Mouse (Mus musculus) CD4-positive naive resting alpha-beta T cell, adult 76 days (primary cell): ENCODE measurements around the gene Ilk. TPM values are rescaled to one million over a fixed set of nuclear protein-coding genes. Genes with fewer than 3 reads are reported as not detected.

Source experiments
- total RNA-seq: library from RNA; stranded (reverse); gene quantifications from one replicate; pipeline ENCODE4 v1.2.4, GENCODE M21; 2023

Gene Ilk
- 91.8 TPM for total RNA-seq

DNA sequence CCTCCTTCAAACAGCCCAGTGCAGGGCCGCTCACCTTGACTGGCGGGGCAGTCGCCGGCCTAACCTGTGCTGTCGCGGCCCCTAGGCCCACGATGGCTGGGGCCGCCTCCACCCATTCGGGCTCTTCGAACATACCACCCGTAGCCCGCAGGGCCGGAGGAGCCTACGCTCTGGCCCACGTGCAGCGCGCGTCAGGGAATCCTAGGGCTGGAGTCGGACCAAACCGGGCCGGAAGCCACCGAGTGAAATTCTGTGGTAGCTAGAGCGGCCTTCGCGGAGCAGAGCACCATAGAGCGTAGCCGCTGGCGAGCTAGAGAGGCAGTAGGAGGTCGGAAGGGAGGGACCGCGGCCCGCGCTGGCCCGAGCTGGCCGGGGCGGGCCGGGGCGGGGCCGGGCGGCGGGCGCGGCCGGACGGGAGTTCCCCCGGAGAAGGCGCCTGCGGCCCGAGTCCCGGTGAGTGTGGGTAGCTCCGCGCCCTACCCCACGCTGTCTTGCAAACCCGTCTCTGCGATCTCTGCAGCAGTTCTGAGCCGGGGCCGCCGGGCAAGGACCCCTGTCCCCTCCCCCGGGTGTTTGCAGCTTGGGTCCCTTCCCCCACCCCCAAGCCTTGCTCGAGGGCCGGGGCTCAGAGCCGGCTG, at the start of gene Ilk:
Gene Ilk (plus strand): TSS at position 329 of the 638 bp plus-strand sequence.

DNA sequence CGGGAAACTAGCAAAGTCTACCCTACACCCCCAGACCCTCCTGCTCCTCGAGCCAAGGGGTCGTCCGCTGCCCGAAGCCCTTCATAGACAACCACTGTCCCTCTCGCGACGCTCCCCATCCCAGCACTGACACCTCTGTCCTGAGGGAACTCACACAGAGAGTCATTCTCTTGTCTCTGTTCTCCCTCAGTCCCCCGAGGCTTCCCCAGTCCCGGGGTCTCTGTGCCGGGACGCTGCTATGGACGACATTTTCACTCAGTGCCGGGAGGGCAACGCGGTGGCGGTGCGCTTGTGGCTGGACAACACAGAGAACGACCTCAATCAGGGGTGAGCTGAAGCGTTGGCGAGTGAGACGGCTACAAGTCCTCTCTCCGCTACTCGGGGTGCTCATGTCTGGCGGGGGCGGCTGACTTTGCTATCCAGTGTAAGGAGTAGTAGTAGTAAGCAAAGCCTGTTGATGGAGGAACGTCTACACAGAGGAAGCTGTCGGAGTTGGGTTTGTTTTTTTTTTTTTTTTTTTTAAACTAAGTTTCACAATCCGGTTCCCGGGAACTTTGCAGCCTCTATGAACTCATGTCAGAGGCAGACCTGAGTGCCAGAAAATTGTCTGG, 624 bp downstream of the Ilk start, which contains the start of gene Rrp8:
Gene Rrp8 (minus strand): TSS at position 475 of the 611 bp plus-strand sequence.

DNA sequence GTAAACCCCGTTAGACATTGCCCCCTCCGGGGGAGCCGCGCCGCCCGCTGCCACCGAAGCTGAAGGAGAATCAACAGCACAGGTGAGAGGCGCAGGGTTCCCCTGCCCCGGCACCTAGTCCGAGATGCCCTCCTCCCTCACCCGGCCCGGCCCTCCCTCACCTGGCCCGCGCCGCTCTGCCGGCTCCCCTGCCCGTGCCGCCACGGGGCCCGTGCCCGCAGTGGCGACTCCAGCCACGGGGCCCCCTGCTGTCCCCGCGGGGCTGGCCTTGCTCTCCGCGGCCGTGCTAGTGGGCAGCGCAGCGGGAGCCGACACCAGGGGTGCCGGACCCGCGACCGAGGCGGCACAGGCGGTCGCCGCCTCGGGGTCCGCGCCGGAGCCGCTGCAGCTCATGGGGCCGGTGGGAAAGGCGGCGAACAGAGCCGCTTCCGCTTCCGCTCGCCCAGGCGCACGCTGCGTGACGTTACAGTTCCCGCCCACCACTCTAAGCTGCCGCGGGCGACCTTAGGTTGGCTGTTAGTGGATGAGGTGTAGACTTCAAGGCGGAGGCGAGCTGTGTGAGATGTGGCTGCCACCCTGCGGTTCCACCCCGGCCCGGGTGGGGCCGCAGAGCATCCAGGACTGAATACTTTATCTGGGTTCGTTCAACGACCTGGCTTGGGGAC, 7.7 kb downstream of the Ilk start, which contains the start of gene Taf10:
Gene Taf10 (minus strand): TSS at position 436 of the 665 bp plus-strand sequence.

DNA sequence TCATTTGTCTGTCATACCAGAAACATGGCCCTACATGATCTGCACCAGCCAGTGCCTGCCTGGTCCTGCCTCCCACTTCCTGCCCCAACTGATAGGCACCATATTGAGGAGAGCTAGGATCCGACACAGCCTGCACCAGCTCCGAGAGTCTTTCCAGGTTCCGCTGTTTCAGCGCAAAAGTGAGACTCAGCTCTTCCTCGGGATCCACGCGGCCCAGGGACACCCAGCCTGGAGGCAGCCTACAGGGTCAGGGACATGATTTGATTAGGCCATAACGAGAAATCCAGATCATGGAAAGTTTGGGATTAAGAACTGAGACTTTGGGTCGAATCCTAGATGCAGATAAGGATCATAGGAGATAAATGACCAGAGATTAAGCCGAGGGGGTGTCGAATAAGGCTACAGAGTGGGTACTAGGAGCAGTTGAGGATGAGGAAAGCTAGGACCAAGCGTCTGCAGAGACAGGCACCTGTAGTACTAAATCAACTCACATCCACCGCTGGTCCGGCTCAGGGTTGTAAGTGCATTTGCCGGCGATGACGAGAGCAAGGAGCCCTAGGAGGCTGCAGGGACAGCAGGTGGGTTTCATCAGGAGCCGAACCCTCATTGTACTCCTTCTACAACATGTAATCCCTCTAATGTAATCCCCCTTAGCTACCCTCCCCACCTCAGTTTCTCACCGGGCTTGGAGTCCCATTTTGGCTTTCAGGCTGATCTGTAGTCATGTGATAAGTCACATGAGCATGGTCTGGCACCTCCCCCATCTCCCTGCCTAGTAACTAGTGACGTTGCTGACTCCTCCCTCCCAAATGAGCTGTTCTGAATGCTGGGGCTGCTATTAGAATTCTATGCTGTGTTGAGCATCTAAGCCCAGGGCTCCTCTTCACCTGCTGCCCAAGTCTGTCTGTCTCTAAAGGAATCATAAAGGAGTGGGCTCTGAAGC, 15.4 kb downstream of the Ilk start, which contains the start of gene Tpp1:
Gene Tpp1 (minus strand): TSS at position 745 of the 943 bp plus-strand sequence.

DNA sequence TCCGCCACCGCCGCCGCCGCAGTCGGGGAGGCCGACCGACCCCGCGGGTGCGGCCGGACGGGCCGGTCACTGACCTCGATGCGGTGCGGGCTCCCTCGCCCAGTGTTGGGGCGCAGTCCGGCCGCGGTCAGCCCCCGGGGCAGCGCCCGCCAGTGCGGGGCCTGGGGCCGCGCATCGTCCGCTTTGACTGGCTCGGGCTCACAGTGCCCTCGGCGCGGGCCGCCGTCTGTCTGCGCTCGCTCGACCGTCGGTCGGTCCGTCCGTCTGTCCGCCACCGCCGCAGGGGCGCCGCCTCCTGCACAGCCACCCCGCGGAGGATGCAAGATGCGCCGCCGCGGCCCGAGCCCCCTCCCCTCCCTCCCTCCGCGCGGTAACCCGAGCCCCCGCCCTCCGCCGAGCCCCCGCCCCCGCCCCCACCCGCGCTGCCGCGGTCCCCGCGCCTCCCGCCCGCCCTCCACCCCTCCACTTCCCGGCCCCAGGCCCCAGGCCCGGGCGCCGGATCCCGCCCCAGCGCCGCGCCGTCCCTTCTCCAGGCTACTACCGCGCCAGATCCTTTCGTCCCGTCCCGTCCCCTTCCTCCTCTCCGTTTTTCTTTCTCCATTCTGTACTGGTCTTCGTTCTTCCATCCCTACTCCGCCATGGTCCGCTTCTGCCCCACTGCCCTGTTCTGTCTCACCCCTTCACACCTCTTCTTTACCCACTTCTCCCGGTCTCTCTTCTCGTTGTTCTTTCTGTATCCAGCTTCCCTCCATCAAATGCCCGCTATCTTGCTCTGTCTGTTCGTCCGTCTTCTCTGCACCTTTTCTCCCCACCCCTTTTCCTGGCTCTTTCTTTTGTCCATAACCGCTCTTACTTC, 51.1 kb downstream of the Ilk start, which contains the start of gene Dchs1:
Gene Dchs1 (minus strand): TSS at position 370 of the 856 bp plus-strand sequence.

Other genes starting within 250 kb of the Ilk start
- 16.9 TPM for gene Smpd1, start 182.2 kb upstream of the Ilk start, total RNA-seq
- gene Apbb1, start 154.9 kb upstream of the Ilk start, total RNA-seq, result 2.1 TPM
- not detected for gene Hpx, start 136.5 kb upstream of the Ilk start, total RNA-seq
- 16.6 TPM for gene Trim3, start 103.0 kb upstream of the Ilk start, total RNA-seq
- 54.6 TPM for gene Timm10b, start 96.5 kb upstream of the Ilk start, total RNA-seq
- 34.6 TPM for gene Arfip2, start 96.2 kb upstream of the Ilk start, total RNA-seq
- 6.8 TPM for gene Gm45799, start 96.0 kb upstream of the Ilk start, total RNA-seq
- 2.9 TPM for gene Dnhd1, start 85.8 kb upstream of the Ilk start, total RNA-seq
- gene Rrp8, start 793 bp downstream of the Ilk start, total RNA-seq, result 22.4 TPM
- 182 TPM for gene Taf10, start 7.8 kb downstream of the Ilk start, total RNA-seq
- gene Tpp1, start 15.6 kb downstream of the Ilk start, total RNA-seq, result 64.8 TPM
- not detected for gene Dchs1, start 51.1 kb downstream of the Ilk start, total RNA-seq
- gene Mrpl17, start 74.5 kb downstream of the Ilk start, total RNA-seq, result 43.1 TPM
- gene Gm4070, start 217.4 kb downstream of the Ilk start, total RNA-seq, result 46.3 TPM